Mouse (Mus musculus): ENCODE measurements around the gene Lgi1.

The Lgi1 gene

DNA sequence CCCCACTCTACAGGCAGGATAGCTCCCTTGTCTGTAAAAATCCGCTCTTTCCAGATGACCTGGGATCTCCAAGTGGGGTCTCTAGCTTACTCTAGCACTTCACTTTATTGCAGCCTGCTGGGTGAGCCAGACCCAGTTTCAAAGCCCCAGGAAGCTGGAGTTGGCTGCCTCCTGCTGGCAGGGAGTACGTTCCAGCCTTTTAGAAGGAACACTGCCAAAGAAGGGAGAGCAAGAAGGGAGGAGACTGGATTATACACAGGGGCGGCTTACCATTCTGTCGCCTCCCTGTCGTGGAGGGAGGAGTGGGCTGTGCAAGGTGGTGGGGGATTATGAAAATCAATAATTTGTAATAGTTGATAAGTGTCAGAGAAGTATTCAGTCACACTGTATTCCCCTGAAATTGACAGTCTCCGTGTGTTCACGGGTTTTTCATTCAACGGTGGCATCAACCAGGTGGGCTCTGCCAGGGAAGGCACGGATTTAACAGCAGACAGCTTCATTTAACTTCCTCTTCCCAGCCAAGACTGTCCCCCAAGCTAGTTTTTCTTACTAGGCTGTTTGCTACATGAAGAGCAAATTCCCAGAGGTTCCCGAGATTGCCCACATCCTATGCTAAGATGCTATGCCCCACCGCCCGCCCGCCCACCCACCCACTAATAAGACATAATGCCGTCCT, 369 bp upstream of the Lgi1 start:
- no peak for DNase-seq

DNA sequence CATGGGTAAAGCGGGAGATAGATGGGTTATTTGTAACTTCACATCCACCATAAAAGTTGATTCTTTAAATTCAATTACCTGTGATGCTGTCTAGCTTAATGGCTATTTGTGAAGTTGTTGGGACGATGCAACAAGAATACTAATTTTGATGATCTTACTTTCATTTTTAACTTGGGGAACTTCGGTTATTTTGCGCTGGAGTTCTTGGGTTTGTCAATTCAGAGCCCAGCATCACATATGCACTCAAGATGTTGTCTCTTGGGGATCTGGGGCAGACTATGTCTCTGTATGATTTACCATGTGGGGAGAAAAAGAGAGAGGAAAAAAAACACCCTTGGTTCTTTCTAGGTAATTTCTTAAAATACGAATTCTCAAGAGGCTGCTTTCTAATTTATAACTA, 1.4 kb downstream of the Lgi1 start:
- DNase-seq: no peak

DNA sequence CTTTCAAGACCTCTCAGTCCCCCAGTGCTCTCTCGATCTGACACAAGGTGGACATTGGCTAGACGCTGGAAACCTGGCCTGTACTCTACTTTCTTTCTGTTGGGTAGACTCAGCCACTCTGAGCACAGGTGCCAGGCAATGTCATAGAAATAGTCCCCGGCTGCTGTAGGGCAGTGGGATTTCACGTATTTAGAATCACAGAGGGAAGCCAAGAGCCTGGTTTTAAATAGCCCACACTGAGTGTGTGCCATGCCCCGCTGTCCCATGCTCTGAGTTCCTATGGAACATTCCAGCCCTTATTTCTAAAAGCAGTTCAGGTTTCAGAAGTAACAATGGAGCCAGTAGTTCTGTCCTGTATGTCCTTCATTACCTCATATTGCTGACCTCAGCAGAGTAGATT, 3.1 kb downstream of the Lgi1 start:
- no peak for DNase-seq

DNA sequence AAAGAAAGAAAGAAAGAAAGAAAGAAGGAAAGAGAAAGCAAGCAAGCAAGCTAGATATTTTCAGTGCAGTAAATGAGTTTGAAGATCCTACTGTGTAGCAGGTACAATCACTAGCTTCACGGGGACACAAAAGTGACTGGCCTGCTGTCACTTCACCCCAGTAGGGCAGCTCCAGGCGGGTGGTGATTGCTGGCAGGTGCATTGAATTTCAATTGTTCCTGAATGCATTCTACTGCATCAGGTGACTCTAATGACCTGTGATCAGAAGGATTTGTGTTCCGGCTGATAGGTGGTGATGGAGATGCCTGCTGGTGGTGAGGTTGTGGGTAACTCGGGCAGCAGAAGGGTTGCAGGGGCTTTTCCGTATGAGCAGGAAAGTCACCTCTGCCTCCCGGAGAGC, 6.7 kb downstream of the Lgi1 start:
- no peak for DNase-seq

DNA sequence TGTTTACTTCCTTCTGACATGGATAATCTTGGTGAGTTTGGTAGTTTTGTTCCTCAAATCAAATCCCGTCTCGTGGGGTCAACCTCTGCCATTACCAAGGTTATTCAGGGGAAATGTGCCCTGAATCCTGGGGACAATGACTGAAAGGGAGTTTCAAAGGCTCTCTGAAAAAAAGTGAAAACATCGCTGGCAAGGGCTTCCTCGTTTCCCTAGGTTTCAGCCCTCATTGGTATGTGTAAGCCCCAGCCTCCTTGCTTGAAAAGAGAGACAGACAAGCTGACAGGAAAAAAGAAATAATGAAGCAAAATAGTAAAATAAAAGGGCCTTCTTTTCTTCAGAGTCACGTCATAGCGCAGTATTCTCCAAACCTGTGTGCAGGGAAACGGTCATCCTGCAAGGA, 9.5 kb downstream of the Lgi1 start:
- no peak for DNase-seq

DNA sequence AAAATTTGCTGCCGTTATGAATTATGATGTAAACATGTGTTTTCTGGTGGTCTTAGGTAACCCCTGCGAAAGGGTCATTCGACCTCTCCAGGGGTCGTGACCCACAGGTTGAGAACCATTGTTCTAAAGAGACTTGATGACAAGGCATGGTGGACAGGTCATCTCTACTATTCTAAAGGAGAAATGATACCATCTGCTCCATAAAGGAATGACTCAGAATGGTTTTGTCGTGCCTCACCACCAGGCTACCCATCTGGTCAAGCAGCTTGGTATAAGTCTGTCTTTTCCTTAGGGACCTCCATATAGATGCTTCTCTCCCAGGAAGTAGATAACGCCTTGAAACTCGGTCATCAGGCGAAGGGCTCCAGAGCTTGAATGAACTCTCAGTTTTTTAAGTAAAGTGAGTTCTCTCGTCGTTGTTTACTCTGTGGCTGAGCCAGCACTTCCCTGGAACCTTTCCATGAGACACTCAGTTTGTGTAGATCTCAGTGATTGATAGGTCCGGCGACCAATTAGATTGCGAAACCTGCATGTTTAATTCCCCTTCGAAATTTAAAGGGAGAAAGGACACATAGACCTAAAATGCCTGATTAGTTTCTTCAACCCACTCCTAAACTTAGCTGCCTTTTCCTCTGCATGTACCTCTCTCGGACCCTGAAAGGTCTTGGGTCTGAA, 10.5 kb downstream of the Lgi1 start:
- DNase-seq: no peak

DNA sequence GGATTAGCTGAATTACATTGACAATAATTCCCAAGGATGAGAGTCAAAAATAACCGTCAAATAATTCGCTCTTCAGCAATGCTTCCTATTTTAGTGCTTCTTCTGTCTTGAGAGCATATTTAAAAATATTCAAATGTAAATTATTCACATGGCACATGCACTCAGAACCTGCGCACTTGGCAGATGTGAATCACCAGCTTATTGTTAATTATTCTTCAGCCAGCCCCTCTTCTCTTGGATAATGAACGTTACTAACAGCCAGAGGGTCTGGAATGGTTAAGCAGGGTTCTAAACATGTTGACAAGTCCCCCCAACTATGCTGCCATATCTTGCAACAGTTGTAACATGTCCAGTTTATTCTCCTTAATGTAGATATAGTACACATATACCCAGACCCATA, 11.9 kb downstream of the Lgi1 start:
- DNase-seq: no peak

DNA sequence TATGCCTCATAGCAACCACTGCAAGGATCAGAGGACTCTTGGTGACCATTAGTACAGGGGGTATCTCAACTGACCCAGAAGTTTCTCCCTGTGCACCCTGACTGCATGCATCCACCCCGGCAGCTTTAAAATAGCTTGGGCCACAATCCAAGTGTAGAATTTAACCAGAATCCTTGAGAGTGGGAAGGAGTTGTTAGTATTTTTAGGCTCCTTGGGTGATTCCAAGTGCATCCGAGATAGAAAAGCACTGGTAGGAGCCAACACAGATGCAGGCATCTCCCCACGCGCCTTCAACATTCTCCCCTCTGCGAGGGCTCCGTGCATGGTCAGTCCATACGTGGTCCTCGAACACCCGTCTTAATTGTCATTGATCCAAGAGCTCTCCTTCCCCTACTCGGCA, 15.9 kb downstream of the Lgi1 start:
- DNase-seq: no peak

DNA sequence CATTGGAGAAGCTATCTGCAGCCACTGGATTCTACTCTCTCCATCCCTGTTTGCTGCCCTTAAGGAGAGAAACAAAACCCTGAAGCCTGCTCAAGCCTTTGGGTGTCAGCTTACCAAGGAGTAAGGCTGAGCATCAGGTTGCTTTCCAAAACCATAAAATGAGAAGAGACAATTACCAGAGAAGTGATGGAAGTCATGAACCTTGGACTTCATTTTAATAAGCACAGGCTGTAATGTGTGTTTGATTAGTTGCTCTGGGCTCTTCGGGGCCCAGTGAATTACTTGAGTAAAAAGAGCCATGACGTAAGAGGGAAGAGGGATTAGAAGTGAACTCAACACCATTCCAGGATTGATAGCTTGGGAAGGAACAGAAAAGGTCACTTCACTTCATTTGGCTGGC, 18.1 kb downstream of the Lgi1 start:
- DNase-seq: no peak

DNA sequence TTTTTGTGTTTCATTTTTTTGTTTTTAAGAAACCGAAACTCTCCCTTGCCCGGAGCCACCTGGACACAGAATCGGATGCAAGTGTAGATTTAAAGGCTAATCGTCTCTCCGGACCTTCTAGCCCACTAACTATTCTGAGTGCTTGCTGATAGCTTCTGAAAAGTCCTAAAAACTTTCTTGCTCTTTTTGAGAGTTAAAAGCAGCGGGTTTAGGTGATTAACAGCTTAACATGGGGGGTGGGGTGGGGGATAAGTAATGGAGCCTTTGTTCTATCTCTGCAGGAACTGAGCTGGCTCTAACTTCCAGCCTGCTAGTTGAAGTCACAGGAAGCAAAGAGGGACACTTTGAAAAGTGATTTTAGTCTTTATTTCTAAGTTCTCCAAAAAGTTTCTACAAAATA, 24.2 kb downstream of the Lgi1 start:
- no peak for DNase-seq

DNA sequence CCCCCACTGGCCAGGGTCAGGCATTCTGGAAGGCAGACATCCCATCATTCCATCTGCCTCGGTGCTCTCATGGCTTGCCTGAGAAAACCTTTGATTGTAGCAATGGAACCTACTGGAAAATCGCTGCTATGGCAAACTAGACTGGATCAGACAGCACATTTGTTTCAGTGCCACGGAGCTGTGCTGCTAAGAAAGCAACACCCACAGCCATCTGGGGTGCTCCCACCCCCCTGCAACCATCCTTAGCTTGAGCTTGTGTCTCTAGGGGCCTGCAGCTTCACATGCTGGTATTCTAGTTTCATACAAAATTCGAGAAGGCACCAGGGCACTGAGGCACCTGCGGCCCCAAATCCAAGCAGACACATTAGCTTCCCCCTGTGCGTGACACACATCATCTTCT, 27.1 kb downstream of the Lgi1 start:
- DNase-seq: no peak

DNA sequence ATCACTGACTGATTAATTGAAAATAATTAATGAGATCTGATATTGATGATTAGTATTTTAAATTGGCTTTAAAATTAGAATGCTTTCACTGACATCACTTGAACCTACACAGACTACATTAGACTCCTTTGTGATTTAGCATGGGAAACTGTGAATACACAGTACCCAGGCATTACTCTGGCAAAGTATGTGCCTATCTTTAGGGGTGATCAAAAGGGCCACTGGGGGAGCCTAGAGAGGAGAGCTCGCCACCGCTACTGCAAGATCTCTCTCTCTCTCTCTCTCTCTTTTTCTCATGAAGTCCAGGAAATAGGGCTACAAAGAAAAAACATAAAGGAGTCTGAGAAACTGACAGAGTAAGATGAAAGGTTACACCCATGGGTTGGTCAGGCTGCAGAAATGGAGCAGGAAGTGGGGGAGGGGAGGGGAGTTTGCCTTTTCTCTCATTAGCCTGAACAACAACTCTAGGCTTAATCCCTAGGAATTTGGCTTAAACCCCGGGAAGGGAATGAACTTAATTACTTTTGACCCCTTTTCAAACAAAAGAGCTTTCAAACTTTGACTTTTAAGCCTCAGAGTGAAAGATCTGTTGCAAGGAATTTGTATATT, 33.8 kb downstream of the Lgi1 start:
- DNase-seq: no peak

DNA sequence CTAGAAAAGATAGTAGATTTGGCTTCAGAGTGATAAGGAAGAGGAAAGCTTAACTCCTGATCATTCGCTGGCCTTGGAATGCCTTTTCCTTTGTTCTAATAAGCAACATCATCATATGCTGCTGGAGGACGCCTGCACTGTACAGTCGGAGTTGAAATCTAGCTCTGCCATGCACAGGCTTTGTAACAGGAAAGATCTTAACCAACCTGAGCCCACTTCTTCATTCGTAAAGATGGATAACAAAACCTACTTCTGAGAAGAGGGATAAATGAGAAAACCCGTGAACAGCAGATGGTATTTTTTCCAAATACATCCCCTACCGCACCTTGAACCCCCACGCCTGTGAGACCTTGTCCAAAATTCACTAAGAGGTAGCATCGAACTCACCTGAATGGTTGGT, 43.8 kb downstream of the Lgi1 start:
- no peak for DNase-seq

DNA sequence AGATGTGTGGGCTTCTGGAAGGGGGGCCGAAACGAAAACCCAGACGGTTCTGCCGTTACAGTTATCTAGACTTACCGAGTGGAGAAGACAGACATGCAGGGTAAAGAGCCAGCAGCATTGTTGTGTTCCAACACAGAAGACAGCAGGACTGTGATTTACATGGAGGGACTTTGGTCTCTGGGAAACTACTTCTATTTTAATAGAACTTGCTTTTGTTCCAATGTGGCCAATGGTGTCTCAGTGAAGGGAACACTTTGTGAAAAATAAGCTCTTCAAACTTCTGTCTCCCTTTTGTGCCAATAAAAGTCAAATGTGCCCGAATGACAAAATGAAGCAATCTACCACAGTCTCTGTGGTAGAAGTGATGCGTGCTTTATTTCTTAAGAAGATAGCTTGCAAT, 50.8 kb downstream of the Lgi1 start:
- no peak for DNase-seq

DNA sequence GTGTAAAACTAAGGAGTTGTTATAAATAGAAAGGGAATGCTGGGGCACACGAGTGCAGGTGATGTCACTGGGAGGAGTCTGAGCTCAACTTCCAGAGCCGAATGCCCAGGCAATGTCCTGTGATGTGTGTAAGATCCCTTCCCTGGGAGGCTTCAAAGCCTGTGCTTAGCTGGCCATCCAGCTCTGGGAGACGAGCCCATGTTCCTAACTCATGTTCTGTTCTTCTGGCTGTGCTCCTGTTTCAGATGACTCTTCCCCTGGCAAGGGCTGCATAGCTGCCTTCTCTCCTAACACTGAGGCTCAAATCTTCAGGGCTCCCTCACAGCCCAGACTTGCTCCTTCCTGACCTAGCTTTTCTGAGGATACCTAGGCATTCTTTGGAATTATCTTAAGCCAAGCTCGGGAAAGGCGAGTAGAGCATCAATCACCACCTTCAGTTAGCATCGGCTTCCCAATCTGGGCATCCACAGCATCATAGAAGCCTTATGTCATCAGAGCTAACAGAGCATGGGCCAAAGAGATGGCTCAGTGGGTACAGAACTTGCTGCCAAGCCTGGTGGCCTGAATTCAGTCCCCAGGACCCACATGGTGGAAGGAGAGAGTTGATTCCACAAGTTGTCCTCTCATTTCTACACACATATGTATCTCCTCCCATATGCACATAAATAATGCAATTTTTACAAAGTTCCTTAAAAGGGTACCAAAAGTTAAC, 52.4 kb downstream of the Lgi1 start:
- DNase-seq: no peak

DNA sequence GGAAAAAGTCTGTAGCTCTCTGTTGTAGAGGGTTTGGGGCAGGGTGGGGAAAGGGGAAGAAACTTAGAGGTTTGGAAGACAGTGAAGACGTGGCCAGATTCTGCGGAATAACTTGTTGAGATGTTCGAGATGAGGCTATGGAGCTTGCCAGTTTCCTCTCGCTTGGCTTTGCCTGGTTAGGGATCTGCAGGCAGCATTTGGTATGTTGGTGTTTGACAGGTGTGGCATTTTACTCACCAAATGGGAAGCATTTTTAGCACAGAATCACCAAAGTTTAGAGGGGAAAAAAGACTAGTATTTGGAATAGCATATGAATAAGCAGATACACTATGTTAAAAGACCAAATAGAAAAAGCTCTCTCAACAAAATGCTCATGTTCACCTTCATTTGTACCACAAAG, 54.0 kb downstream of the Lgi1 start:
- no peak for DNase-seq

DNA sequence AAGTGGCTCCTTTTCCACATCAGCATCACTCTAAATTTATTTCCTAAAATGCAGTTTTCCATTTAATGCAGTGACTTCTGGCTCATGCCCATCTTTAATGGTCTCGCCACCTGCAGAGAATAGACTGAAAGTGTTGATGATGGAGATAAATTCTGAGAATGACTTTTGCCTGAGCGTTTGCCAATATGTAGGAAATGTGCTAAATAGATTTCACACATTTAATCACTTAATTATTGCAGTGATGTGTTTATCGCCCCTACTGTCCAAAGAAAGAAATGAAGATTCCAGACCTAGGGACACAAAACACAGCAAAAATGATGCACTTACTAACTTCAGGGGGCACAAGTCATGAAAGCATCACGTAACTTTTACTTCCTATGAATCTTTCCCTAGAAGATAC, 54.8 kb downstream of the Lgi1 start:
- no peak for DNase-seq

DNA sequence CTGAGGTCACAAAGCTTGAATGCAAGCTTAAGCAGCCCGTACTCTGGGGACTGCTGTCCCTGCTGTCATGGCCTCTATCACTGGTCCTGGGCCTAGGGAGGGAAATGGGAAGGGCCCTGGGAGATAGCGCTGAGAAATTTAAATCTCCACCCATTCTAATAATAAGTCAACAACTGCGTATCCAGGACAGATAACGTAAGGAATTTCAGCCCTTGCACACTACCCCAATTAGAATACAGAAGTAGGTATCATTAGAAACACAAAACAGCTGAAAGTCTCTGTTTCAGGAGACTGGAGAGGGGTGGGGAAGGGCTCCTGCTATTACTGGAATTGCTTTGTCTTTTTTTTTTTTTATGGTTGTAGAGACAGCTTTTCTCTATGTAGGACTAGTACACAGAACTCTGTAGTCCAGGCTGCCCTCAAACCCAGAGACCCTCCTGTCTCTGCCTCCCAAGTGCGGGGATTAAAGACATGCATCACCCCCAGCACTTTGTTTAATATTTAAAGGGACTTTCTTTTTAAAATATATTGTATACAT, 56.4 kb downstream of the Lgi1 start:
- no peak for DNase-seq

DNA sequence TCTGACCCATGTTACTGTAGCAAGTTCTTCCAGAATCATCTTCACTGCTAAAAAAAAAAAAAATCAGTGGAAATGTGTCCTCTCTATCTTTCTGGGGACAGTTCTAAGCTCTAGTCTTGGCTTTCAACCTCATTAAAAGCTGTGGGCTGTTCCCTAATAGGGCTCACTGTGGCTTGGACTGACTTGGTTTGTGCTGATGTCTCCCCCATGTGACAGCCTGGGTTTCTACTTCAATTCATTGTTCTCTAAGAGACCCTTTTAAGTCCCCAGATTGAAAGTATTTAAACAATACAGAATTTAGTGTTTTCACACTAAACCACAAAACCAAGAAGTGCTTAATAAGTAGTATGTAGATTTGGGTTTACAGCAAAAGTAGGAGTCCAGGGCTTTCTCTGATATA, 59.4 kb downstream of the Lgi1 start:
- DNase-seq: no peak

DNA sequence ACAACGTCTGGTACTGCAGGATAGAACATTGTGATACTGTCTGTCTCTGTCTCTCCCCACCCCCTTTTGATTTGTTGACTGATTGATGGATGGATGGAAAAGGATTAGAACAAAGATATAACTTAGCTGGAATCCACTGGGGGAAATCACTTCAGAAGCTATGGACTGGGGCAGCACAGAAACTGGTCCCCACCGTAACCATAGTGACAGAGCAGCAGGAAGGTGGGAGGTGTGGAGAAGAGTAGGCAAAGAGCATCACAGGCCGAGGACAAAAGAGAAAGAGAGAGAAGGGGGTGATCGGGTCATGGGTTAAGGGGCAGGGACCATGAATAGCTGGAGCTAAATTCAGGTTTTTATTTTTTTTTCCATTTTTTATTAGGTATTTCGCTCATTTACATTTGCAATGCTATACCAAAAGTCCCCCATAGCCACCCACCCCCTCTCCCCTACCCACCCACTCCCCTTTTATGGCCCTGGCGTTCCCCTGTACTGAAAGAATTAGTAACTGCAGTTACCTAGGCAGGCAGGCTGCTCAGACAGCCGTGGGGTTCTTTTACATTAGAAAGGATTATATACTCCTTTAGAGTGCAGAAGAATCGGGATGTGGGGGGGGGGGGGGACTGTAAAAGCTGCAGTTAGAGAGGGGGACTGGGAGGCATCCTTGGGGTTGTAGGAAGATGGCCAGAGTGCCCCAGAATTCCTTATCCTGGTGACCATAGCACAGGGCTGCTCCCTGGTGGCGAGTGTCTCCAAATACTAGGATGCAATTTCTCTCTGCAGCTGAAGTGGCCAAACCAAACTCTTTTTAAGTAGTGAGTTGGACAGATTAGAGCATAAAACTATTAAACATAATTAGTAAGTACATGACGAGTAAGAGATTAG, 60.1 kb downstream of the Lgi1 start:
- DNase-seq: peak in 1 of 2 experiments; percentile 18

DNA sequence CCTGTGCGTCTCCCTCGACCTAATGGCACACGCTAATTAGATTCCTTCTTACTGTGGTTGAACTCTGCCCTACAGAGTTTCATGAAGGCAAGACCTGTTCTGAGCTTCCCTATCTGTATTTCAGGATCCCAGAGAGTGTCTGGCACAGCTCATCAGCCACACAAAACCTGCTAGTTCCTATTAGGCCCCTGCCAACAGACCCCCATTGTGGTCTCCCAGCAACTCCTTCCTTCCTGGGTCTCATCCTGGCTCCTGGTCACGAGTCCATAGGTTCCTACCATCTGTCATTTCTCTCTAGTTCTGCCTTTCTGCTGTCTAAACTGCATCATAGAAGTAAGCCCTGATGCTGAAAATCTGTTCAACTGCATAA, 60.7 kb downstream of the Lgi1 start:
- no peak for DNase-seq

DNA sequence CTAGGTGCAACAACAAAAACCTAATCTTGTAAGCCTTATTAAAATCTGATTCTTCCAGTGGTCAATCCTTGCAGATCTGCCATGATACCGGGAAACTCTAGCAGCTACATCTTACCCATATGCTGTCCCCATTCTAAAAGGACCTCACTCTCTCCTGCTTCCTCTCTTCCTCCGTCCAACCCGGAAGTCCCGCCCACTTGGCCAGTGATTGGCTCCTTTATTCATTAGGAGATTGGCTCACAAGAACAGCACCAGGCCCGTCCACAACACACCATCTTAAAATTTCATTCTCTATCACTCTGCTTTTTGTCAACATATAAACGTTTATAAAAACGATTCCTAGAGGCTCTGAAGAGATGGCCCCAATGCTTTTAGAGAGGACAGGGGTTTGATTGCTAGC, 61.5 kb downstream of the Lgi1 start:
- DNase-seq: no peak

DNA sequence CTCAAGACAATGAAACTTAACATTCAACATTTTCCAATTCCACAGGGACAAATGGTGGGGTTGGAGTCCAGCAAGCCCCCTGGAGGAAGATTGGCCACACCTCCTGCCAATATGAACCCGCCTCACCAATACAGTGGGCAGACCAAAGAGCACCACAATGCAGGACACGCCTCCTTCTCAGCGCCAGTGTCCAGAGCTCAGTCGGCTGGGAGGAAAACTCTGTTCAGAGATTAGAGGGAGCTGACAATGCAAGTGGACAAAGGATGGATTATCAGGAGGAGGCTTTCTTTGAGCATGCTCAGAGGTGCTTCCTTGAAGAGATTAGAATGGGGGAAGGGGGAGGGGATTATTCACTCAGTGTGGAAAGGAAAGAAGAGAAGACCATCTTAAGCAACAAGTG, 62.7 kb downstream of the Lgi1 start:
- no peak for DNase-seq

All from kidney, postnatal 25 days (tissue).